Mouse (Mus musculus) kidney, postnatal 25 days (tissue): ENCODE measurements at regions not wholly inside any gene's neighbourhood (a gene's known extent, or its start where the extent isn't known, plus 50 kb on each side); places are given as distances from the start of the nearest gene placed in this dataset.

ENCODE experiments used
- DNase-seq, 2 experiments: peaks; one replicate each; pipeline ENCODE4 v3.0.0; 2021; ENCODE audit warnings: mixed read lengths in 2 of 2

DNA sequence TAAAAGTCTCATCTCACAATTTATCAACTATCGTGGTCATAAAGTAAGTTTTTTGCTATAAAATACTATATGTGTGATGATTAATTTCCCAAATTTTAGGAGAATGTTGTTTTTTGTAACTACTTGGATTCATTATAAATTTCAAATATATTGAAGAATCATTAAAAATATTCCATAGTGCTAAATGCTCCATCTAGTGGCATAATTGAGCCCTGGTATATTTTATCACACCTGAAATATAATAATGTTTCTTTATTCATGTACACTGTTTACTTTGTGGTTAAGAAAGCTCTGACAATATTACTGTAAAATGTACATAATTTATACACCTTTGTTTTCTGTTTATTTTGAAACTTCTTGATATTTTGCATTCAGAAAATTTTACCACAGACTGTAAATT, 884.7 kb downstream of the Gm597 start:
- no peak for DNase-seq

DNA sequence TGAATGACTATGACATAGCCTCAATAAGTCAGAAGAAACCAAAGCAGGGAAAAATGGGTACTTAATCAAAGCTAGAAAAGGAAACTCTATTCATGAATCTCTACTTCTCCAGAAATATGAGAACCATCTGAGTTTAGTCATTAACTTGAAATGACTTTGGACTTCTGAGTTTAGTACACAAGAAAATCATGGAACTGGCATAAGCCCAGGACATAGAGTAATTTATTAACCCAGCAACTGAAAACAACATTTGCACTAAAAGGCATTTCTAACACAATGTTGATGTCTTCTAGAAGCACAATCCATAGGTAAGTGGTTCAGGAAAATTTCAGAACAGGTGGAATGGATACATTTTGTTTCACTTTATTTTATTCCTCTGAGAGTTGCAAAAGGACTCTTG, 896.3 kb downstream of the Gm597 start:
- peak in 1 of 2 experiments; percentile 65 for DNase-seq
